Mouse (Mus musculus) limb, embryonic 11.5 days (tissue): ENCODE measurements around the gene Phlpp2. TPM values are rescaled to one million over a fixed set of nuclear protein-coding genes. Genes with fewer than 3 reads are reported as not detected.
A peak's percentile ranks its signal among the peaks of the same experiment; 100 is the strongest.

Experiments used
- ATAC-seq: fragments of 200-750 bp; cut with Nextera tagmentation; 2 replicates; pipeline ENCODE4 v1.8.0; 2017; ENCODE audit warnings: low read depth; ENCODE audit not compliant: insufficient number of reproducible peaks, low FRiP score, low TSS enrichment
- DNase-seq: peaks from one replicate; pipeline ENCODE4 v3.0.0-alpha.2; 2015; ENCODE audit warnings: low spot score
- H3K27ac ChIP-seq: fragments of 300-500 bp; sonication (generic); replicated peaks from 2 replicates; pipeline ENCODE4 v1.5.1; 2014; ENCODE audit warnings: low read depth, mild to moderate bottlenecking, low read length
- H3K27me3 ChIP-seq: fragments of 300-500 bp; sonication (generic); 2 replicates; pipeline ENCODE4 v1.6.1; 2014; ENCODE audit warnings: mild to moderate bottlenecking, low read length, mixed read lengths; ENCODE audit not compliant: control insufficient read depth, insufficient read depth
- H3K36me3 ChIP-seq: fragments of 300-500 bp; sonication (generic); 2 replicates; pipeline ENCODE4 v1.6.1; 2014; ENCODE audit warnings: mild to moderate bottlenecking, low read length, moderate library complexity, mixed read lengths; ENCODE audit not compliant: control insufficient read depth, insufficient read depth
- H3K4me1 ChIP-seq: fragments of 300-500 bp; sonication (generic); 2 replicates; pipeline ENCODE4 v1.6.1; 2014; ENCODE audit warnings: low read length, mixed read lengths; ENCODE audit not compliant: control insufficient read depth, insufficient read depth
- H3K4me2 ChIP-seq: fragments of 300-500 bp; sonication (generic); 2 replicates; pipeline ENCODE4 v1.6.1; 2014; ENCODE audit warnings: low read depth, mild to moderate bottlenecking, moderate library complexity; ENCODE audit not compliant: severe bottlenecking
- H3K4me3 ChIP-seq: fragments of 300-500 bp; sonication (generic); 2 replicates; pipeline ENCODE4 v1.5.1; 2014; ENCODE audit warnings: low read depth, low read length
- H3K9ac ChIP-seq: fragments of 300-500 bp; sonication (generic); 2 replicates; pipeline ENCODE4 v1.6.1; 2014; ENCODE audit warnings: mild to moderate bottlenecking, low read length
- H3K9me3 ChIP-seq: fragments of 300-500 bp; sonication (generic); 2 replicates; pipeline ENCODE4 v1.6.1; 2016; ENCODE audit warnings: low read length; ENCODE audit not compliant: control insufficient read depth
- WGBS: fragments of 180-500 bp; shearing (Covaris S2); extraction: QIAGEN DNeasy Blood & Tissue Kit; methylation state at CpG from one replicate; pipeline ENCODE4 v1.1.7; 2014; 5-methylcytosine and 5-hydroxymethylcytosine counted together
- polyA plus RNA-seq: library from polyadenylated mRNA; unstranded; fragments of >200 nt; fragmentation: Nextera tagmentation; extraction: Ambion mirVana; gene quantifications from 2 replicates; pipeline ENCODE4 v1.2.1, GENCODE M21; 2014

Gene Phlpp2
- polyA plus RNA-seq, 1 experiment from 2014 or later: 3.6 TPM

DNA sequence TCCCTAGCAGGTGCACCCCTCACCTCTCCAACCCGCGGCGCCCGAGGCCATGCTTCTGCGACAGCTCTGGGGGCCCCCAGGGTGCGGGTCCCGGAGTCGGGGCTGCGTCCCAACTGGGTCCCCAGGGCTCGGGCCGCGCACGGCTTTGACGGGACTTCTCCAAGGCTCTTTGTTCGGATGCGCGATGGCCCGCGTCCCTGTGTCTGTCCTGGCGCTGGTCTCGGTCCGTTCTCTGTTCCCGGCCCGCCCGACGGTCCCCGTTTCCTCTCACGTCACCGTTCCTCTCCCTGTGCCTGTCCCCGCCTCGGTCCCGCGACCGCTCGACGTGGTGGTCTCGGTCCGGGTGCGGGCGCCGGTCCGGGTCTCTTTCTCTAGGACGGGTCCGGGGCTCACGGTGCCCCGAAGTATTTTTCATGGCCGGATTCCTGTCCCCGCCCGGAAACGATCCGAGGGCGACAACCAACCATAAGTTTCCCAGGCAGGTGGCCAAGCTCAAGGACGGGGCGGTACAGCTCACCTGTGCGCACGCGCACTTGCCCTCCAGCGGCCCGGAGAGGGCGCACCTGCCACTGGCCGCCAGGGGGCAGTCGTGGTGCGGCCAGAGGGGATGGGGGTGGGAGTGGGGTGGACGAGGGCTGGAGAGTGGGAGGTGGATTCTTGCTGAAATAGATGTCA lies 93.5 kb downstream of the Phlpp2 start, which contains the start of gene Marveld3:
TSS of gene Marveld3 (minus strand) at position 511 of the 675 bp plus-strand sequence.
- Histone ChIP-seq H3K4me1 (no peaks in the 10 kb centered on the region; the same call in 1 of the 2 replicates), H3K27ac (no peak within 1 kb of the TSS), H3K9ac (no peak within 1 kb of the TSS), H3K36me3 (no peaks in the 10 kb centered on the region), H3K9me3 (no peaks in the 10 kb centered on the region), H3K4me2 (peak within 1 kb of the TSS; percentile 43), H3K4me3 (peak within 1 kb of the TSS; percentile 25), H3K27me3 (peaks cover 27% of the 10 kb centered on the region)
- DNase-seq (peak; percentile 71), ATAC-seq (no peak)
- WGBS: 5% methylated on average over 64 of the region's 64 CpGs

DNA sequence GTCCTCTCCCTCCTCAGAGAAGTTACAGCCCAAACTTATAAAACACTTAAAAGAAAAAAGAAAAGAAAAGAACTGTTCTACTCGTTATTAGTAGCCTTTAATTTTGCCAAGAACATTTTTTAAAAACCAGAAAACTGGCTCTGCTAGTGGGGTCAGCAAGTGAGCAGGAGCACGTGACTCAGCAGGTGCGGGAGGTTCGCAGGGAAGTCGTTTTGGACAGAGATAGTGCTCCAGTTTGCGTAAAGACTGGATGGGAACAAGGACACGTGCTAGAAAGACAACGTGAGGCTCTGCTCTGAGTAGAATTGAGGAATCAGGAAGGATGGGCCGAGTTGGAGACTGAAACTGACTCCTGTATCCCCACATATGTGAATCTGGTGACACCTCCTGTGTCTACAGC lies 94.6 kb downstream of the Phlpp2 start:
- ATAC-seq (no peak), DNase-seq (no peak)
- Histone ChIP-seq H3K27ac (no peak overlapping the region), H3K36me3 (no peaks in the 10 kb centered on the region), H3K9ac (no peak overlapping the region), H3K4me1 (no peaks in the 10 kb centered on the region; the same call in 1 of the 2 replicates), H3K9me3 (no peaks in the 10 kb centered on the region), H3K4me3 (no peak overlapping the region), H3K4me2 (no peak overlapping the region), H3K27me3 (peaks cover 28% of the 10 kb centered on the region)
- 73% methylated on average over 9 of the region's 9 CpGs for WGBS

GRCm38 (mm10) chr8:109963421-109963820 lies 95.1 kb downstream of the Phlpp2 start:
- Histone ChIP-seq H3K4me3 (no peak overlapping the region), H3K4me1 (no peaks in the 10 kb centered on the region), H3K27ac (no peak overlapping the region), H3K4me2 (no peak overlapping the region), H3K36me3 (no peaks in the 10 kb centered on the region), H3K9ac (no peak overlapping the region), H3K9me3 (no peaks in the 10 kb centered on the region), H3K27me3 (peaks cover 31% of the 10 kb centered on the region)
- 77% methylated on average over 13 of the region's 13 CpGs for WGBS
- ATAC-seq: no peak
- no peak for DNase-seq

GRCm38 (mm10) chr8:109964106-109964505 lies 95.8 kb downstream of the Phlpp2 start:
- Histone ChIP-seq H3K9ac (no peak overlapping the region), H3K4me2 (no peak overlapping the region), H3K4me1 (no peaks in the 10 kb centered on the region), H3K9me3 (no peaks in the 10 kb centered on the region), H3K27ac (no peak overlapping the region), H3K36me3 (no peaks in the 10 kb centered on the region), H3K27me3 (peaks cover 34% of the 10 kb centered on the region), H3K4me3 (no peak overlapping the region)
- ATAC-seq (no peak), DNase-seq (no peak)
- WGBS: 69% methylated on average over 4 of the region's 4 CpGs

GRCm38 (mm10) chr8:109968837-109969236 lies 100.5 kb downstream of the Phlpp2 start:
- no peak for ATAC-seq
- Histone ChIP-seq H3K9me3 (no peaks in the 10 kb centered on the region), H3K27ac (no peak overlapping the region), H3K4me1 (no peaks in the 10 kb centered on the region), H3K9ac (no peak overlapping the region), H3K4me2 (no peak overlapping the region), H3K36me3 (no peaks in the 10 kb centered on the region), H3K4me3 (no peak overlapping the region), H3K27me3 (peaks cover 13% of the 10 kb centered on the region; the same call in 1 of the 2 replicates)
- WGBS: 56% methylated on average over 10 of the region's 10 CpGs
- no peak for DNase-seq

DNA sequence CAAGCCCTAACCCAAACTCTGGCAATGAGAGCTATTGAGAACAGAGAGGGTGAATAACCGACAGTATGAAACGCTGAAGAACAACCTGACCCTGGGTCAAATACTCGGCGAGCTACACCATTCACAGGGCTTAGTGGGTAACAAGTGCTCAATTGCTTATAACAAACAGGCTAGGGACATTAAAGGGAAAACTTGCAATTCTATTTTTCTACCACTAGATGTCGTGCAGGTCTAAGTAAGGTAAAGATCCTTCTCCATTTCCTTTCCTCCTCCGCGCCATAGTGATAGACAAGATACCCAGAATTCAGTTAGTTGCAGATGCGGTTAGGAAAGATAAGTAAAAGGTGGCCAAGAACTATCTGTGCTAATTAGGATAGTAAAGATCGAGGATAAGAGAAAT lies 102.0 kb downstream of the Phlpp2 start:
- DNase-seq (no peak), ATAC-seq (no peak)
- Histone ChIP-seq H3K4me1 (no peaks in the 10 kb centered on the region), H3K27me3 (peaks cover 13% of the 10 kb centered on the region; the same call in 1 of the 2 replicates), H3K9me3 (no peaks in the 10 kb centered on the region), H3K27ac (no peak overlapping the region), H3K36me3 (no peaks in the 10 kb centered on the region), H3K4me3 (no peak overlapping the region), H3K9ac (no peak overlapping the region), H3K4me2 (no peak overlapping the region)
- WGBS: 10% methylated on average over 9 of the region's 9 CpGs

DNA sequence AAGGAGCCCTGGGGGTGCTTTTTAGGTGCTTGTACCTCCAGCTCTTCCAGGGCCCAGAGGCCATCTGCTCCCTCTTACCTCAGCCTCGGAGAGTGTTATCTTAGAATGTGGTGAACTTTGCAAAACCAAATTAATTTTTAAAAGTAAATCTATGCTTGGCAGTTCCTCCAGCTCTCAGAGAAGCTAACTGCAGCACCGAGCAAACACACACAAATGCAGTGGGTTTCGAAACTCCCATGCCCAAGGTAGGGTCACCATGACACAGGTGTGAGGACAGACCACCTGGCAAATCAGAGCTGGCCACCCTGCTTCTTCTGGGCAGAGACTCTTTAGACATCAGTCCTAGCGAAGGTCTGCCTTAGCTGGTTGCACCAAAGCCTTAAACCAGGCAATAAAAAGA lies 104.6 kb downstream of the Phlpp2 start:
- WGBS: 93% methylated on average over 4 of the region's 4 CpGs
- no peak for ATAC-seq
- H3K9me3 ChIP-seq: no peaks in the 10 kb centered on the region; the same call in 1 of the 2 replicates

DNA sequence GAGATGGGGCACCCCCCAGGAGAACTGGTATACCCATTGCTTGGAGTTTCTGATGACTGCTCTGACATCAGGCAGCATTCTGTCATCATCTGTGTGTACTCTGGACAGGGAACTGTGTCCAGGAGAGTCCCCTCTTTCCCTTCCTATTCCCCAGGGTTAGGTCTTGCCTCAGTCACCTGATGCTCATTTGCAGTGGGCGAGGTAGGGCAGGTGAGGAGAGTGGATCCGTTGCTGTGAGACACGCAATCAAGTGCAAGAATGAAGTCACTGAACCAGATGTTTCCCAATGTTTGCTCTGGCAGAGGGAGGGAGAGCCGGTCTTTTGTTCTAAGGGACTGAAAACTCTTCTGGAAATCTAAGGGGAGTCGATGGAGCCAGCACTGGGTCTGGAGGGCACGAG lies 111.0 kb downstream of the Phlpp2 start:
- no peaks in the 10 kb centered on the region for H3K4me1 ChIP-seq
- ATAC-seq (no peak), DNase-seq (no peak)
- H3K27me3 ChIP-seq: no peaks in the 10 kb centered on the region
- 78% methylated on average over 6 of the region's 6 CpGs for WGBS
- H3K9me3 ChIP-seq: no peaks in the 10 kb centered on the region; the same call in 1 of the 2 replicates
- H3K36me3 ChIP-seq: no peaks in the 10 kb centered on the region
- H3K9ac ChIP-seq: no peak overlapping the region
- H3K4me3 ChIP-seq: no peak overlapping the region
- H3K27ac ChIP-seq: no peak overlapping the region
- no peak overlapping the region for H3K4me2 ChIP-seq

More for the DNA sequence above, 104.6 kb downstream of the Phlpp2 start:
- H3K4me2 ChIP-seq: no peak overlapping the region
- DNase-seq: no peak
- H3K27me3 ChIP-seq: peaks cover 13% of the 10 kb centered on the region; the same call in 1 of the 2 replicates
- no peak overlapping the region for H3K4me3 ChIP-seq
- no peaks in the 10 kb centered on the region for H3K36me3 ChIP-seq
- no peaks in the 10 kb centered on the region for H3K4me1 ChIP-seq
- H3K9ac ChIP-seq: no peak overlapping the region
- H3K27ac ChIP-seq: no peak overlapping the region
